Mouse (Mus musculus) kidney, postnatal 0 days (tissue): ENCODE results near the gene Mrvi1. TPM values are rescaled to one million over a fixed set of nuclear protein-coding genes. Genes with fewer than 3 reads are reported as not detected.

ENCODE experiments used
- ATAC-seq: fragments of 200-750 bp; cut with Nextera tagmentation; replicated peaks from 2 replicates; pipeline ENCODE4 v1.8.0; 2017; ENCODE audit warnings: low read depth, moderate number of reproducible peaks, moderate TSS enrichment, moderate library complexity; ENCODE audit not compliant: low FRiP score
- DNase-seq: peaks from one replicate; pipeline ENCODE4 v3.0.0-alpha.2; 2016; ENCODE audit warnings: low spot score
- H3K27ac ChIP-seq: fragments of 300-500 bp; sonication (generic); 2 replicates; pipeline ENCODE4 v1.5.1; 2014; ENCODE audit warnings: mild to moderate bottlenecking
- H3K27me3 ChIP-seq: fragments of 300-500 bp; sonication (generic); 2 replicates; pipeline ENCODE4 v1.6.1; 2014; ENCODE audit warnings: low read length, mixed read lengths; ENCODE audit not compliant: insufficient read depth
- H3K36me3 ChIP-seq: fragments of 300-500 bp; sonication (generic); 2 replicates; pipeline ENCODE4 v1.6.1; 2014; ENCODE audit warnings: low read length, mixed read lengths; ENCODE audit not compliant: insufficient read depth
- H3K4me1 ChIP-seq: fragments of 300-500 bp; sonication (generic); replicated peaks from 2 replicates; pipeline ENCODE4 v1.6.1; 2014; ENCODE audit warnings: antibody characterized with exemption, low read length, mixed read lengths; ENCODE audit not compliant: insufficient read depth
- H3K4me2 ChIP-seq: fragments of 300-500 bp; sonication (generic); 2 replicates; pipeline ENCODE4 v1.6.1; 2014; ENCODE audit warnings: mild to moderate bottlenecking, low read length, moderate library complexity, mixed read lengths
- H3K4me3 ChIP-seq: fragments of 300-500 bp; sonication (generic); replicated peaks from 2 replicates; pipeline ENCODE4 v1.5.1; 2014; ENCODE audit warnings: low read depth, low read length
- H3K9ac ChIP-seq: fragments of 300-500 bp; sonication (generic); 2 replicates; pipeline ENCODE4 v1.6.1; 2014; ENCODE audit warnings: low read depth, low read length
- H3K9me3 ChIP-seq: fragments of 300-500 bp; sonication (generic); replicated peaks from 2 replicates; pipeline ENCODE4 v1.6.1; 2016; ENCODE audit warnings: low read length, inconsistent platforms, mixed read lengths
- CTCF ChIP-seq: IDR thresholded peaks from 2 replicates; pipeline ENCODE4 v1.5.1; 2016; ENCODE audit warnings: antibody characterized with exemption, low read depth, mild to moderate bottlenecking, moderate library complexity
- WGBS: fragments of 180-500 bp; shearing (Covaris S2); extraction: QIAGEN DNeasy Blood & Tissue Kit; methylation state at CpG from one replicate; pipeline ENCODE4 v1.1.7; 2014; 5-methylcytosine and 5-hydroxymethylcytosine counted together
- polyA plus RNA-seq: library from polyadenylated mRNA; unstranded; fragments of >200 nt; fragmentation: Nextera tagmentation; extraction: Ambion mirVana; gene quantifications from 2 replicates; pipeline ENCODE4 v1.2.1, GENCODE M21; 2015

Gene Mrvi1
- polyA plus RNA-seq, 1 experiment from 2014 or later, result 9.5 TPM

DNA sequence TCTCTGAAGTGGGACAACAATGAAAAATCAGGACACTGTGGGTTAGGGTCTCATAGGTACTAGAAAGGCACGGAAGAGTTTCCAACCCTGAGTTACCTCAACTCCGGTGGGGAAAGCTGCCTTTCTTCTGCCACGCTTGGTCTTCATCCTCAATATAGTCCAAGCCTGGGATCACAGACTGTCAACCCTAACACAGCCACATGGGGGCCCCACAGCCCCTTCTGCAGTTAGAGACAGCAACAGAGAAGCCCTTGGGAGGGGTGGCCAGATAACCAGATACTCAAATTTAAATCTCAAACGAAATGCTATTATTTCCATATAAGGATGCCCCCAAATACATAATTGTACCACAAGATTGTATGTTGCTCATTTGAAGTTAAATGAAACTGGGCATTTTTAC lies 503 bp upstream of the Mrvi1 start:
- Histone ChIP-seq H3K9ac (no peak overlapping the region), H3K4me3 (no peak overlapping the region), H3K4me1 (0 out of 2 replicates have a peak, but pooled peaks cover 6% of the 10 kb centered on the region), H3K27ac (peak overlapping the region; percentile 90), H3K27me3 (no peaks in the 10 kb centered on the region), H3K36me3 (no peaks in the 10 kb centered on the region), H3K4me2 (peak overlapping the region; percentile 52), H3K9me3 (no peaks in the 10 kb centered on the region)
- peak; percentile 72 for TF ChIP-seq CTCF
- ATAC-seq, result 0 out of 2 replicates have a peak, but pooled peaks have one; percentile 34
- WGBS, result 51% methylated on average over 4 of the region's 4 CpGs
- DNase-seq, result peak; percentile 71

- 36% methylated on average over 8 of the region's 8 CpGs for WGBS
- Histone ChIP-seq H3K27ac (peak overlapping the region; percentile 90), H3K27me3 (no peaks in the 10 kb centered on the region), H3K4me2 (peak overlapping the region; percentile 52), H3K9ac (no peak overlapping the region), H3K4me1 (0 out of 2 replicates have a peak, but pooled peaks cover 6% of the 10 kb centered on the region), H3K36me3 (no peaks in the 10 kb centered on the region), H3K4me3 (peak overlapping the region; percentile 27), H3K9me3 (no peaks in the 10 kb centered on the region)
- ATAC-seq (no peak), DNase-seq (no peak)
- no peak for TF ChIP-seq CTCF
Observed at GRCm38 (mm10) chr7:110981036-110981435, 1.2 kb downstream of the Mrvi1 start.

GRCm38 (mm10) chr7:110977699-110978392 lies 4.4 kb downstream of the Mrvi1 start:
- Histone ChIP-seq H3K9me3 (no peaks in the 10 kb centered on the region), H3K36me3 (no peaks in the 10 kb centered on the region), H3K9ac (no peak overlapping the region), H3K4me3 (no peak overlapping the region), H3K4me1 (peaks cover 8% of the 10 kb centered on the region), H3K27ac (no peak overlapping the region), H3K4me2 (no peak overlapping the region), H3K27me3 (no peaks in the 10 kb centered on the region)
- ATAC-seq, result no peak
- no peak for TF ChIP-seq CTCF
- DNase-seq, result no peak
- 90% methylated on average over 7 of the region's 7 CpGs for WGBS

DNA sequence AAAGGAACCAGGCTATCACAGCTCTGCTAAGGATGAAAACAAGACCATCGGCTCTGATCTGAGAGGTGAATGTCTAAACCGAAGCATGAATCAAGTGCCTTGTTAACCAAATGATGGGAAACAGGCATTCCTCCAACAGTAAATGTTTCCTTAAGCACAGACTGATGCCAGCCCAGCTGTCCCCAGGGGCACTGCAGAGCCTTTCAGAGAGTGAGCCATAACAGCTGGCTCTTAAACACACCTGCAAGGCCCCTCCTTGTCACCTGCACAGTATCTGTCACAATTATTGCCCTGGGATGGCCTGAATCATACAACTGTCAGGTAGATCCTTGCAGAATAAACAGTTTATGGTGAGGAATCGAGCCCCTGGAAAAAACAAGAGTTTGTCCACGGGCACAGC lies 8.8 kb downstream of the Mrvi1 start:
- no peak for DNase-seq
- WGBS, result 49% methylated on average over 4 of the region's 4 CpGs
- Histone ChIP-seq H3K9ac (no peak overlapping the region), H3K36me3 (no peaks in the 10 kb centered on the region), H3K27ac (peak overlapping the region; percentile 72), H3K4me1 (peaks cover 10% of the 10 kb centered on the region), H3K9me3 (no peaks in the 10 kb centered on the region), H3K4me2 (no peak overlapping the region), H3K27me3 (no peaks in the 10 kb centered on the region), H3K4me3 (no peak overlapping the region)
- ATAC-seq, result peak; percentile 12; the same call in 1 of the 2 replicates
- no peak for TF ChIP-seq CTCF

GRCm38 (mm10) chr7:110972796-110973195 lies 9.5 kb downstream of the Mrvi1 start:
- Histone ChIP-seq H3K4me3 (no peak overlapping the region), H3K4me2 (no peak overlapping the region), H3K36me3 (no peaks in the 10 kb centered on the region), H3K9ac (no peak overlapping the region), H3K27me3 (no peaks in the 10 kb centered on the region), H3K4me1 (peaks cover 10% of the 10 kb centered on the region), H3K27ac (peak overlapping the region; percentile 72), H3K9me3 (no peaks in the 10 kb centered on the region)
- TF ChIP-seq CTCF, result no peak
- WGBS, result 14% methylated on average over 2 of the region's 2 CpGs
- peak; percentile 78 for DNase-seq
- ATAC-seq, result peak; percentile 81

- no peak overlapping the region for H3K9ac ChIP-seq
- no peaks in the 10 kb centered on the region for H3K27me3 ChIP-seq
- no peak overlapping the region for H3K27ac ChIP-seq
- no peak for TF ChIP-seq CTCF
- H3K36me3 ChIP-seq, result no peaks in the 10 kb centered on the region
- WGBS, result 85% methylated on average over 4 of the region's 4 CpGs
- H3K4me3 ChIP-seq, result no peak overlapping the region
- DNase-seq, result no peak
- H3K4me2 ChIP-seq, result no peak overlapping the region
- H3K4me1 ChIP-seq, result peaks cover 7% of the 10 kb centered on the region; the same call in 1 of the 2 replicates
- ATAC-seq, result no peak
- no peaks in the 10 kb centered on the region for H3K9me3 ChIP-seq
Observed at GRCm38 (mm10) chr7:110967373-110967772, 14.9 kb downstream of the Mrvi1 start.
